Mouse (Mus musculus): Measurements from ENCODE around the gene Use1. TPM values are rescaled to one million over a fixed set of nuclear protein-coding genes. Genes with fewer than 3 reads are reported as not detected.

Gene Use1
- polyA plus RNA-seq, 1 experiment: not detected

GRCm38 (mm10) chr8:71374616-71375206 is 8.1 kb downstream of the Use1 start:
- TF ChIP-seq CTCF (IDR thresholded peaks at IDR 0.05; ENCODE audit: insufficient read depth, low read depth, low read length) (no peak), POLR2A (IDR thresholded peaks at IDR 0.05; ENCODE audit: insufficient read depth, low read depth, low read length) (peak; percentile 16; the same call in 1 of the 2 replicates)
- no peak overlapping the region for H3K4me3 ChIP-seq (ENCODE audit: insufficient read depth, low read depth, low read length)
- peaks cover 25% of the 10 kb centered on the region for H3K4me1 ChIP-seq (ENCODE audit: control insufficient read depth, insufficient read depth, low read length)
- 86% methylated on average over 17 of the region's 17 CpGs for WGBS
- H3K27ac ChIP-seq (ENCODE audit: insufficient read depth, low read depth, low read length): no peak overlapping the region

- no peak overlapping the region for H3K27ac ChIP-seq (ENCODE audit: insufficient read depth, low read depth, low read length)
- H3K4me1 ChIP-seq (ENCODE audit: control insufficient read depth, insufficient read depth, low read length): peaks cover 36% of the 10 kb centered on the region
- H3K4me3 ChIP-seq (ENCODE audit: insufficient read depth, low read depth, low read length): peak overlapping the region; percentile 37
- 13% methylated on average over 74 of the region's 74 CpGs for WGBS
- TF ChIP-seq CTCF (IDR thresholded peaks at IDR 0.05; ENCODE audit: insufficient read depth, low read depth, low read length): no peak
- TF ChIP-seq POLR2A (IDR thresholded peaks at IDR 0.05; ENCODE audit: insufficient read depth, low read depth, low read length): no peak
These were observed 9.2 kb downstream of the Use1 start for GRCm38 (mm10) chr8:71375581-71376422.

GRCm38 (mm10) chr8:71376423-71377030 is 9.9 kb downstream of the Use1 start:
- H3K4me3 ChIP-seq (ENCODE audit: insufficient read depth, low read depth, low read length): peak overlapping the region; percentile 37; the same call in 1 of the 2 replicates
- 60% methylated on average over 8 of the region's 8 CpGs for WGBS
- TF ChIP-seq CTCF (IDR thresholded peaks at IDR 0.05; ENCODE audit: insufficient read depth, low read depth, low read length) (no peak), POLR2A (IDR thresholded peaks at IDR 0.05; ENCODE audit: insufficient read depth, low read depth, low read length) (no peak)
- no peak overlapping the region for H3K27ac ChIP-seq (ENCODE audit: insufficient read depth, low read depth, low read length)
- H3K4me1 ChIP-seq (ENCODE audit: control insufficient read depth, insufficient read depth, low read length): peaks cover 41% of the 10 kb centered on the region

GRCm38 (mm10) chr8:71379008-71379407 is 12.4 kb downstream of the Use1 start:
- no peak overlapping the region for H3K27ac ChIP-seq (ENCODE audit: insufficient read depth, low read depth, low read length)
- no peak for TF ChIP-seq CTCF (IDR thresholded peaks at IDR 0.05; ENCODE audit: insufficient read depth, low read depth, low read length)
- no peak for TF ChIP-seq POLR2A (IDR thresholded peaks at IDR 0.05; ENCODE audit: insufficient read depth, low read depth, low read length)
- 57% methylated on average over 4 of the region's 4 CpGs for WGBS
- no peak overlapping the region for H3K4me3 ChIP-seq (ENCODE audit: insufficient read depth, low read depth, low read length)
- peaks cover 45% of the 10 kb centered on the region for H3K4me1 ChIP-seq (ENCODE audit: control insufficient read depth, insufficient read depth, low read length)

GRCm38 (mm10) chr8:71379512-71380075 is 12.9 kb downstream of the Use1 start:
- WGBS: 75% methylated on average over 3 of the region's 3 CpGs
- Histone ChIP-seq H3K4me3 (ENCODE audit: insufficient read depth, low read depth, low read length) (peak overlapping the region; percentile 91), H3K4me1 (ENCODE audit: control insufficient read depth, insufficient read depth, low read length) (peaks cover 45% of the 10 kb centered on the region), H3K27ac (ENCODE audit: insufficient read depth, low read depth, low read length) (no peak overlapping the region)
- TF ChIP-seq CTCF (IDR thresholded peaks at IDR 0.05; ENCODE audit: insufficient read depth, low read depth, low read length): no peak

GRCm38 (mm10) chr8:71380178-71381171 is 13.8 kb downstream of the Use1 start:
- Histone ChIP-seq H3K4me1 (ENCODE audit: control insufficient read depth, insufficient read depth, low read length) (peaks cover 43% of the 10 kb centered on the region), H3K27ac (ENCODE audit: insufficient read depth, low read depth, low read length) (no peak overlapping the region)
- WGBS: 3% methylated on average over 72 of the region's 72 CpGs

GRCm38 (mm10) chr8:71381421-71381970 is 14.8 kb downstream of the Use1 start, which contains the start of gene Nr2f6:
Nr2f6 (minus strand) TSS chr8:71381960.
- TF ChIP-seq POLR2A (IDR thresholded peaks at IDR 0.05; ENCODE audit: insufficient read depth, low read depth, low read length) (no peak), CTCF (IDR thresholded peaks at IDR 0.05; ENCODE audit: insufficient read depth, low read depth, low read length) (no peak)

More at GRCm38 (mm10) chr8:71380178-71381171, 13.8 kb downstream of the Use1 start:
- H3K4me3 ChIP-seq (ENCODE audit: insufficient read depth, low read depth, low read length): peak overlapping the region; percentile 91
- TF ChIP-seq POLR2A (IDR thresholded peaks at IDR 0.05; ENCODE audit: insufficient read depth, low read depth, low read length): no peak
- TF ChIP-seq CTCF (IDR thresholded peaks at IDR 0.05; ENCODE audit: insufficient read depth, low read depth, low read length): peak; percentile 5; the same call in 1 of the 2 replicates

More at GRCm38 (mm10) chr8:71381421-71381970, 14.8 kb downstream of the Use1 start, which contains the start of gene Nr2f6:
- Histone ChIP-seq H3K27ac (ENCODE audit: insufficient read depth, low read depth, low read length) (peak within 1 kb of the TSS; percentile 74), H3K4me1 (ENCODE audit: control insufficient read depth, insufficient read depth, low read length) (peaks cover 33% of the 10 kb centered on the region), H3K4me3 (ENCODE audit: insufficient read depth, low read depth, low read length) (peak within 1 kb of the TSS; percentile 91)
- WGBS: 3% methylated on average over 88 of the region's 89 CpGs
